Mouse (Mus musculus) neural tube, embryonic 11.5 days (tissue): ENCODE results near the gene Atrip. TPM values are rescaled to one million over a fixed set of nuclear protein-coding genes. Genes with fewer than 3 reads are reported as not detected.

Experiments used
- ATAC-seq: fragments of 200-750 bp; cut with Nextera tagmentation; 2 replicates; pipeline ENCODE4 v1.8.0; 2017; ENCODE audit warnings: moderate number of reproducible peaks, mild to moderate bottlenecking, moderate TSS enrichment, moderate library complexity; ENCODE audit not compliant: insufficient read depth, low FRiP score, low TSS enrichment
- DNase-seq: peaks from one replicate; pipeline ENCODE4 v3.0.0-alpha.2; 2015; ENCODE audit warnings: low spot score
- H3K27ac ChIP-seq: fragments of 300-500 bp; sonication (generic); 2 replicates; pipeline ENCODE4 v1.5.1; 2014; ENCODE audit warnings: low read depth, mild to moderate bottlenecking, low read length
- H3K27me3 ChIP-seq: fragments of 300-500 bp; sonication (generic); 2 replicates; pipeline ENCODE4 v1.6.1; 2014; ENCODE audit warnings: mild to moderate bottlenecking, low read length, mixed read lengths; ENCODE audit not compliant: control insufficient read depth, insufficient read depth
- H3K36me3 ChIP-seq: fragments of 300-500 bp; sonication (generic); 2 replicates; pipeline ENCODE4 v1.6.1; 2014; ENCODE audit warnings: mild to moderate bottlenecking, low read length, moderate library complexity, mixed read lengths; ENCODE audit not compliant: control insufficient read depth, insufficient read depth
- H3K4me1 ChIP-seq: fragments of 300-500 bp; sonication (generic); 2 replicates; pipeline ENCODE4 v1.6.1; 2014; ENCODE audit warnings: low read length, mixed read lengths; ENCODE audit not compliant: control insufficient read depth, insufficient read depth
- H3K4me2 ChIP-seq: fragments of 300-500 bp; sonication (generic); 2 replicates; pipeline ENCODE4 v1.6.1; 2014; ENCODE audit warnings: low read depth, mild to moderate bottlenecking, moderate library complexity
- H3K4me3 ChIP-seq: fragments of 300-500 bp; sonication (generic); 2 replicates; pipeline ENCODE4 v1.5.1; 2014; ENCODE audit warnings: low read depth, low read length
- H3K9ac ChIP-seq: fragments of 300-500 bp; sonication (generic); 2 replicates; pipeline ENCODE4 v1.6.1; 2014; ENCODE audit warnings: mild to moderate bottlenecking, low read length
- H3K9me3 ChIP-seq: fragments of 300-500 bp; sonication (generic); 2 replicates; pipeline ENCODE4 v1.6.1; 2016; ENCODE audit warnings: low read length; ENCODE audit not compliant: control insufficient read depth
- WGBS: fragments of 180-500 bp; shearing (Covaris S2); extraction: QIAGEN DNeasy Blood & Tissue Kit; methylation state at CpG from one replicate; pipeline ENCODE4 v1.1.7; 2014; 5-methylcytosine and 5-hydroxymethylcytosine counted together
- polyA plus RNA-seq: library from polyadenylated mRNA; unstranded; fragments of >200 nt; fragmentation: Nextera tagmentation; extraction: Ambion mirVana; gene quantifications from 2 replicates; pipeline ENCODE4 v1.2.1, GENCODE M21; 2014

Atrip gene
- polyA plus RNA-seq, 1 experiment from 2014 or later = 25.3 TPM

GRCm38 (mm10) chr9:109009636-109010315 lies 64.1 kb downstream of the Atrip start:
- H3K4me3 ChIP-seq = no peak overlapping the region
- no peaks in the 10 kb centered on the region for H3K4me1 ChIP-seq
- ATAC-seq (no peak), DNase-seq (no peak)
- 0 out of 2 replicates have a peak, but pooled peaks cover 2% of the 10 kb centered on the region for H3K36me3 ChIP-seq
- no peak overlapping the region for H3K9ac ChIP-seq
- H3K27me3 ChIP-seq = no peaks in the 10 kb centered on the region
- no peaks in the 10 kb centered on the region for H3K9me3 ChIP-seq
- no peak overlapping the region for H3K27ac ChIP-seq
- H3K4me2 ChIP-seq = no peak overlapping the region
- WGBS = 58% methylated on average over 17 of the region's 17 CpGs

- H3K9ac ChIP-seq = no peak overlapping the region
- H3K27me3 ChIP-seq = no peaks in the 10 kb centered on the region
- WGBS = 78% methylated on average over 10 of the region's 10 CpGs
- H3K36me3 ChIP-seq = 0 out of 2 replicates have a peak, but pooled peaks cover 2% of the 10 kb centered on the region
- DNase-seq = no peak
- H3K9me3 ChIP-seq = no peaks in the 10 kb centered on the region
- no peak overlapping the region for H3K4me2 ChIP-seq
- no peaks in the 10 kb centered on the region for H3K4me1 ChIP-seq
- H3K4me3 ChIP-seq = no peak overlapping the region
- ATAC-seq = no peak
- no peak overlapping the region for H3K27ac ChIP-seq
These were observed 64.8 kb downstream of the Atrip start for GRCm38 (mm10) chr9:109008994-109009635.

- H3K9ac ChIP-seq = no peak overlapping the region; the same call in 1 of the 2 replicates
- no peaks in the 10 kb centered on the region for H3K9me3 ChIP-seq
- no peak overlapping the region for H3K4me3 ChIP-seq
- ATAC-seq = no peak
- 0 out of 2 replicates have a peak, but pooled peaks cover 2% of the 10 kb centered on the region for H3K36me3 ChIP-seq
- no peaks in the 10 kb centered on the region for H3K27me3 ChIP-seq
- 81% methylated on average over 9 of the region's 9 CpGs for WGBS
- no peaks in the 10 kb centered on the region for H3K4me1 ChIP-seq
- H3K27ac ChIP-seq = no peak overlapping the region
- no peak for DNase-seq
- no peak overlapping the region for H3K4me2 ChIP-seq
These were observed 65.8 kb downstream of the Atrip start for GRCm38 (mm10) chr9:109008081-109008480.

Other genes with a start within 250 kb of the Atrip start
- gene Celsr3, start 247.8 kb downstream of the Atrip start, polyA plus RNA-seq = 6.7 and 8.9 TPM in 2 replicates
- 8.8 and 13.2 TPM in 2 replicates for gene Slc26a6, start 220.8 kb downstream of the Atrip start, polyA plus RNA-seq
- not detected in 2 replicates for gene Tmem89, start 159.5 kb downstream of the Atrip start, polyA plus RNA-seq
- gene Uqcrc1, start 137.5 kb downstream of the Atrip start, polyA plus RNA-seq = 439 and 457 TPM in 2 replicates
- 0.69 and 1.2 TPM in 2 replicates for gene Col7a1, start 120.5 kb downstream of the Atrip start, polyA plus RNA-seq
- not detected in 2 replicates for gene Ucn2, start 88.1 kb downstream of the Atrip start, polyA plus RNA-seq
- gene Pfkfb4, start 82.3 kb downstream of the Atrip start, polyA plus RNA-seq = 14.4 and 14.6 TPM in 2 replicates
- 30.9 and 34.7 TPM in 2 replicates for gene Shisa5, start 35.6 kb downstream of the Atrip start, polyA plus RNA-seq
- gene Trex1, start 14.4 kb downstream of the Atrip start, polyA plus RNA-seq = 6.9 and 7.8 TPM in 2 replicates
- gene Ccdc51, start 8.4 kb upstream of the Atrip start, polyA plus RNA-seq = 13.4 and 15.1 TPM in 2 replicates
- 719 and 756 TPM in 2 replicates for gene Tma7, start 8.5 kb upstream of the Atrip start, polyA plus RNA-seq
- gene Plxnb1, start 21.3 kb upstream of the Atrip start, polyA plus RNA-seq = 18.3 and 19.1 TPM in 2 replicates
- gene Fbxw21, start 87.9 kb upstream of the Atrip start, polyA plus RNA-seq = not detected in 2 replicates
- gene Fbxw13, start 121.9 kb upstream of the Atrip start, polyA plus RNA-seq = not detected in 2 replicates
- gene Fbxw20, start 160.6 kb upstream of the Atrip start, polyA plus RNA-seq = not detected in 2 replicates
- gene Fbxw14, start 213.6 kb upstream of the Atrip start, polyA plus RNA-seq = not detected in 2 replicates